Mouse (Mus musculus): ENCODE results near the gene Ctdnep1. TPM values are rescaled to one million over a fixed set of nuclear protein-coding genes. Genes with fewer than 3 reads are reported as not detected.

Gene Ctdnep1
- polyA plus RNA-seq, 1 experiment from 2014 or later = 20.3 TPM

DNA sequence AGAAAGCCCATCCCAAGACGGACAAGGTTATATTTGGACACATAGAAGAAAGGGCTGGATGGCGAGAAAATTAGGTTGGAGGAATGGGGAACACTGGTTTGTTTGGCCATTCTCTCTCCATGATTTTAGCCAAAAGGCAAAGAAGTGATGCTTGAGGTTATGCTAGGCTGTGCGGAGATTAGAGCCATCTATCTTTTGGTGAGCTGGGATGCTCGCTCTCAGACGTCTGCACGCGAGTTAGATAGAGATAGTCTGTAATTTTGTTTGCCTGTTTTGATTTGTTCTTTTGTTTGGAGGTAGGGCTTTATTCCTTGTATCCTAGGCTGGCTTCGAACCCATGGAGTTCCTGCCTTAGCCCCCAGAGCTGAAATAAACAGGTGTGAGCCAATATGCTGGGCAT lies 20.2 kb downstream of the Ctdnep1 start:
- WGBS (ENCODE audit: insufficient replicate concordance) = 10% methylated on average over 8 of the region's 8 CpGs
- peaks cover 18% of the 10 kb centered on the region for H3K36me3 ChIP-seq (ENCODE audit: control insufficient read depth, insufficient read depth, low read length)
- H3K9me3 ChIP-seq (replicated peaks; ENCODE audit: control insufficient read depth, low read length) = no peaks in the 10 kb centered on the region
- ATAC-seq (replicated peaks; ENCODE audit: insufficient number of reproducible peaks, low FRiP score, low TSS enrichment) = no peak
- H3K27me3 ChIP-seq (ENCODE audit: control insufficient read depth, insufficient read depth, low read length) = no peaks in the 10 kb centered on the region
- peak overlapping the region; percentile 77 for H3K4me3 ChIP-seq (ENCODE audit: low read depth, low read length)
- peak overlapping the region; percentile 84 for H3K9ac ChIP-seq (ENCODE audit: low read depth, low read length)
- peak overlapping the region; percentile 91; the same call in 1 of the 2 replicates for H3K27ac ChIP-seq (ENCODE audit: low read depth, low read length)
- peaks cover 26% of the 10 kb centered on the region for H3K4me1 ChIP-seq (ENCODE audit: control insufficient read depth, insufficient read depth, low read length)
- peak overlapping the region; percentile 80 for H3K4me2 ChIP-seq

DNA sequence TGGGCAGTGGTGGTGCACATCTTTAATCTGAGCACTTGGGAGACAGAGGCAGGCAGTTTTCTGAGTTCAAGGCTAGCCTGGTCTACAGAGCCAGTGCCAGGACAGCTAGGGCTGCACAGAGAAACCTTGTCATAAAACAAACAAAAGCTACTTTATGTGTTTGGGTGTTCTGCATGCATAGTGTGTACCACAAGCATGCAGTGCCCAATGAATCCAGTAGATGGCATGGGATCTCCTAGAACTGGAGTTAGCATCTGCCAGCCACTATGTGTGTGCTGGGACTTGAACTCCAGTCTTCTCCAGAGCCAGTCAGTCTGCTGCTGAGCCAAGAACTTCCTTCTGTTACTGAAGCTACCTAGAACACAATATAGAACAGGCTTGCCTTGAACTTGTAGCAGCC lies 20.9 kb downstream of the Ctdnep1 start:
- no peak overlapping the region for H3K27ac ChIP-seq (ENCODE audit: low read depth, low read length)
- H3K27me3 ChIP-seq (ENCODE audit: control insufficient read depth, insufficient read depth, low read length) = no peaks in the 10 kb centered on the region
- H3K4me3 ChIP-seq (ENCODE audit: low read depth, low read length) = peak overlapping the region; percentile 77
- peaks cover 23% of the 10 kb centered on the region for H3K36me3 ChIP-seq (ENCODE audit: control insufficient read depth, insufficient read depth, low read length)
- H3K9me3 ChIP-seq (replicated peaks; ENCODE audit: control insufficient read depth, low read length) = no peaks in the 10 kb centered on the region
- H3K4me2 ChIP-seq = peak overlapping the region; percentile 80
- no peak overlapping the region for H3K9ac ChIP-seq (ENCODE audit: low read depth, low read length)
- no peak for ATAC-seq (replicated peaks; ENCODE audit: insufficient number of reproducible peaks, low FRiP score, low TSS enrichment)
- H3K4me1 ChIP-seq (ENCODE audit: control insufficient read depth, insufficient read depth, low read length) = peaks cover 26% of the 10 kb centered on the region

DNA sequence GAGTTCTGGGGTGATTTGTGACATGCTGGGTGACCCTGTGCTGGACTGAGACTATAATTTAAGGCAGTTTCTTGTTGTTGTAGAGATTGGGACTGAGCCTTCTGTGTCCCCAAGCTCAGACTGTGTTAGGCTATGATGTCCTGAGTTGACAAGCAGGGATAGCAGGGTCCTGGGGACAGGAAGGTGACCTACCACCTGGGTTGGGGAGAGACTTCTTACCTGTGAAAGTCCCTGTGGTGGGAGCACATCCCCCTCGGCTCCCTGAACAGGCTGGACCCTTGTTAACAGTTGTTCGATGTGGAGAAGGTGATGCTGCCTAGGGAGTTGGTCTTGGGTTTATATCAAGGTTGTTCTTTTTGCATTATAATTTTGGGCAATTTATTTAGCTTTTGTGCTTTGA lies 21.5 kb downstream of the Ctdnep1 start:
- Histone ChIP-seq H3K27me3 (ENCODE audit: control insufficient read depth, insufficient read depth, low read length) (no peaks in the 10 kb centered on the region), H3K27ac (ENCODE audit: low read depth, low read length) (no peak overlapping the region), H3K9me3 (replicated peaks; ENCODE audit: control insufficient read depth, low read length) (no peaks in the 10 kb centered on the region), H3K4me3 (ENCODE audit: low read depth, low read length) (peak overlapping the region; percentile 1; the same call in 1 of the 2 replicates), H3K4me2 (peak overlapping the region; percentile 80), H3K36me3 (ENCODE audit: control insufficient read depth, insufficient read depth, low read length) (peaks cover 27% of the 10 kb centered on the region), H3K4me1 (ENCODE audit: control insufficient read depth, insufficient read depth, low read length) (peaks cover 24% of the 10 kb centered on the region), H3K9ac (ENCODE audit: low read depth, low read length) (peak overlapping the region; percentile 30; the same call in 1 of the 2 replicates)
- WGBS (ENCODE audit: insufficient replicate concordance) = 88% methylated on average over 2 of the region's 2 CpGs
- ATAC-seq (replicated peaks; ENCODE audit: insufficient number of reproducible peaks, low FRiP score, low TSS enrichment) = no peak

DNA sequence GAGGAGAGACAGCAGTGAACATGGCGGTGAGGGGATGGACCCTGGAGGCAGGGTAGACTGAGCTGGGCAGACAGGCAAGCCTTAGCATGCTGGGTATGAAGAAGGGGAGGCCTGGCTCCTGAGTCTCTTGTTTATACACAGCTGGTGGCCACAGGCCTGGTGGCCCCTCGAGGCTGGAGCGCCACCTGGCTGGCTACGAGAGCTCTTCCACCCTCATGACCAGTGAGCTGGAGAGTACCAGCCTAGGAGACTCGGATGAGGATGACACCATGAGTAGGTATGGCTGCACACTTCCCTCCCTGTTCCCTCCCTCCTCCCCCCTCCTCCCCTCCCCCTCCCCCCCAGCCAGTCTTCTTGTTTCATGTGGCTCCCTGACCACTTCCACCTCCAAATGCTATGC lies 24.6 kb downstream of the Ctdnep1 start:
- H3K27me3 ChIP-seq (ENCODE audit: control insufficient read depth, insufficient read depth, low read length) = no peaks in the 10 kb centered on the region
- H3K27ac ChIP-seq (ENCODE audit: low read depth, low read length) = no peak overlapping the region
- peaks cover 35% of the 10 kb centered on the region for H3K36me3 ChIP-seq (ENCODE audit: control insufficient read depth, insufficient read depth, low read length)
- ATAC-seq (replicated peaks; ENCODE audit: insufficient number of reproducible peaks, low FRiP score, low TSS enrichment) = no peak
- no peak overlapping the region for H3K4me3 ChIP-seq (ENCODE audit: low read depth, low read length)
- H3K9ac ChIP-seq (ENCODE audit: low read depth, low read length) = no peak overlapping the region
- peaks cover 18% of the 10 kb centered on the region for H3K4me1 ChIP-seq (ENCODE audit: control insufficient read depth, insufficient read depth, low read length)
- 68% methylated on average over 5 of the region's 5 CpGs for WGBS (ENCODE audit: insufficient replicate concordance)
- no peaks in the 10 kb centered on the region for H3K9me3 ChIP-seq (replicated peaks; ENCODE audit: control insufficient read depth, low read length)
- H3K4me2 ChIP-seq = no peak overlapping the region

DNA sequence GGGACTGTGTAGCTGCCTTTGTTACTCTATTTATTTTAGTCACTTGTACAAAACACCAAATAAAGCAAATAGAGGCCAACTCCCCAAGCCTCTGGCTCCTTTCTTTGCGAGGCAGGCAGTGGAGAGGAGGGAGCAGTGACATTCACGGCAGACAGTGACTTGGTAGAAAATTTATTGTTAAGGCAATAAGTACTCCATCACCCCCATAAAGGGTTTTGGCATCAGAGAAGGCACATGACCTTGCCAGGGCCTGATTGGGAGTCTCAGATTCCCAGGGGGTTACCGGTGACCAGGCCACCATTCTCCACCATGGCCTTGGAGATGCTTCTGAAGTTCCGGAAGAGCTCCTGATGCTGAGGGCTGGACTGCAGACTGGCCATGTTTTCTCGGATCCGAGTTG lies 29.1 kb downstream of the Ctdnep1 start:
- no peaks in the 10 kb centered on the region for H3K27me3 ChIP-seq (ENCODE audit: control insufficient read depth, insufficient read depth, low read length)
- WGBS (ENCODE audit: insufficient replicate concordance) = 88% methylated on average over 6 of the region's 6 CpGs
- H3K36me3 ChIP-seq (ENCODE audit: control insufficient read depth, insufficient read depth, low read length) = peaks cover 60% of the 10 kb centered on the region
- no peak for ATAC-seq (replicated peaks; ENCODE audit: insufficient number of reproducible peaks, low FRiP score, low TSS enrichment)
- no peaks in the 10 kb centered on the region for H3K9me3 ChIP-seq (replicated peaks; ENCODE audit: control insufficient read depth, low read length)
- no peak overlapping the region for H3K27ac ChIP-seq (ENCODE audit: low read depth, low read length)
- no peak overlapping the region for H3K9ac ChIP-seq (ENCODE audit: low read depth, low read length)
- no peak overlapping the region for H3K4me3 ChIP-seq (ENCODE audit: low read depth, low read length)
- H3K4me1 ChIP-seq (ENCODE audit: control insufficient read depth, insufficient read depth, low read length) = peaks cover 11% of the 10 kb centered on the region
- H3K4me2 ChIP-seq = no peak overlapping the region

DNA sequence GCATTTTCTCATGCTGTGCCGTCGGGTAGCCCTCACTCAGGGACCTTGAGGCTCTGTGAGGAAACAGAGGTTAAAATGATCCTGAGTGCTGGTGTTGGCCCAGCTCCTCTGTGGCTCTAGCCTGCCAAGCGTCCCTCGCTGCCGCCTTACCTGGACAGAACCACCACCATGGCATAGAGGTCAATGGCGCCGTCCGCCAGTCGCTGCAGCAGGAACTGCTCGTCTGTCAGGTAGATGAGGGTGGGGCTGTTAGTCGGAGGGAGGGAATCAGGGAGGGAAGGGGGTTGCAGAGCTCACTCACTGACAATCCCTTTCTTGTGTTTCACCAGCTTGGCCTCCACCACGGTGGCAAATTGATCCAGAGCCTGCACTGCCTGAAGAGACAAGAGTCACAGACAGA lies 29.6 kb downstream of the Ctdnep1 start:
- WGBS (ENCODE audit: insufficient replicate concordance) = 83% methylated on average over 12 of the region's 12 CpGs

DNA sequence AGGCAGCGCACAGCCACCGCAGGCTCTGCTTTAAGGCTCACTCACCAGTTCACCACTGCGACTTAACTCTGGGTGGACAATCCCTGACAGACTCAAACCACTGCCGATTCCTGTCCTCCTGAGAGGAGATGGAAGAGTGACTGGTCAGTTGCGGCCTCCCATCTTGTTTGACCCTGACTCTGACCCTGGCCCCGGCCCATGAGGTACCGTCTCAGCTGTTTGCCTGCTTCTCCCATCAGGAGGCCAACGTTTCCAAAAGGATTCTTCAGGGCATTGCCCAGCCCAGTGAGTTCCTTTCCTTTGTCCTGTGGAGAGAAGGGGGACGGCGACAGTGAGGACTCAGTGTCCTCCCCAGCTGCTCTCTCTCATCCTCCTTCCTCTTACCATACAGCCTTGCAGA lies 30.0 kb downstream of the Ctdnep1 start:
- peaks cover 60% of the 10 kb centered on the region for H3K36me3 ChIP-seq (ENCODE audit: control insufficient read depth, insufficient read depth, low read length)
- peaks cover 11% of the 10 kb centered on the region for H3K4me1 ChIP-seq (ENCODE audit: control insufficient read depth, insufficient read depth, low read length)
- ATAC-seq (replicated peaks; ENCODE audit: insufficient number of reproducible peaks, low FRiP score, low TSS enrichment) = no peak
- H3K27me3 ChIP-seq (ENCODE audit: control insufficient read depth, insufficient read depth, low read length) = no peaks in the 10 kb centered on the region
- no peaks in the 10 kb centered on the region for H3K9me3 ChIP-seq (replicated peaks; ENCODE audit: control insufficient read depth, low read length)
- no peak overlapping the region for H3K4me2 ChIP-seq
- 85% methylated on average over 10 of the region's 10 CpGs for WGBS (ENCODE audit: insufficient replicate concordance)
- H3K9ac ChIP-seq (ENCODE audit: low read depth, low read length) = no peak overlapping the region
- H3K4me3 ChIP-seq (ENCODE audit: low read depth, low read length) = no peak overlapping the region
- H3K27ac ChIP-seq (ENCODE audit: low read depth, low read length) = no peak overlapping the region

More for the DNA sequence above, 29.6 kb downstream of the Ctdnep1 start:
- no peaks in the 10 kb centered on the region for H3K9me3 ChIP-seq (replicated peaks; ENCODE audit: control insufficient read depth, low read length)
- peaks cover 60% of the 10 kb centered on the region for H3K36me3 ChIP-seq (ENCODE audit: control insufficient read depth, insufficient read depth, low read length)
- H3K4me2 ChIP-seq = no peak overlapping the region
- no peak for ATAC-seq (replicated peaks; ENCODE audit: insufficient number of reproducible peaks, low FRiP score, low TSS enrichment)
- no peak overlapping the region for H3K9ac ChIP-seq (ENCODE audit: low read depth, low read length)
- H3K27ac ChIP-seq (ENCODE audit: low read depth, low read length) = no peak overlapping the region
- H3K4me1 ChIP-seq (ENCODE audit: control insufficient read depth, insufficient read depth, low read length) = peaks cover 11% of the 10 kb centered on the region
- no peak overlapping the region for H3K4me3 ChIP-seq (ENCODE audit: low read depth, low read length)
- no peaks in the 10 kb centered on the region for H3K27me3 ChIP-seq (ENCODE audit: control insufficient read depth, insufficient read depth, low read length)

DNA sequence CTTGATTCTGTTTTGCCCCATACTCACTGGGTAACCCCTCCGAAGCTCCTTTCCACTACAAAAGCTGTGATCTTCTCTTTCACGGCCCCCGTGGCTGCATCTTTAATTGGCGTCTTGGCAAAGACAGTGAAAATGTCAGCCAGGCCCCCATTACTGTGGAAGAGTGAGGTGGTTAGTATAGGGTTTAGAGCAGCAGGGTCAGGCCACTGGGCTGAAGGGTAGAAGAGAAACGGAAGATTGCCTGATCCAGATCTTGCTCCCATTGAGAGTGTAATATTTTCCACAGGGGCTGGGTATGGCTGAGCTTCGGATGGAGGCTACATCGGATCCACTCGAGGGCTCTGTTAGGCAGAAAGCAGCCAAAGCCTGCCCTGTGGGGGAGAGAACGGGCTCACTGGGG lies 32.0 kb downstream of the Ctdnep1 start:
- H3K4me2 ChIP-seq = no peak overlapping the region
- H3K4me1 ChIP-seq (ENCODE audit: control insufficient read depth, insufficient read depth, low read length) = peaks cover 18% of the 10 kb centered on the region
- no peak overlapping the region for H3K27ac ChIP-seq (ENCODE audit: low read depth, low read length)
- no peaks in the 10 kb centered on the region for H3K9me3 ChIP-seq (replicated peaks; ENCODE audit: control insufficient read depth, low read length)
- H3K4me3 ChIP-seq (ENCODE audit: low read depth, low read length) = no peak overlapping the region
- 82% methylated on average over 9 of the region's 9 CpGs for WGBS (ENCODE audit: insufficient replicate concordance)
- no peaks in the 10 kb centered on the region for H3K27me3 ChIP-seq (ENCODE audit: control insufficient read depth, insufficient read depth, low read length)
- H3K9ac ChIP-seq (ENCODE audit: low read depth, low read length) = no peak overlapping the region
- peaks cover 46% of the 10 kb centered on the region for H3K36me3 ChIP-seq (ENCODE audit: control insufficient read depth, insufficient read depth, low read length)
- no peak for ATAC-seq (replicated peaks; ENCODE audit: insufficient number of reproducible peaks, low FRiP score, low TSS enrichment)

DNA sequence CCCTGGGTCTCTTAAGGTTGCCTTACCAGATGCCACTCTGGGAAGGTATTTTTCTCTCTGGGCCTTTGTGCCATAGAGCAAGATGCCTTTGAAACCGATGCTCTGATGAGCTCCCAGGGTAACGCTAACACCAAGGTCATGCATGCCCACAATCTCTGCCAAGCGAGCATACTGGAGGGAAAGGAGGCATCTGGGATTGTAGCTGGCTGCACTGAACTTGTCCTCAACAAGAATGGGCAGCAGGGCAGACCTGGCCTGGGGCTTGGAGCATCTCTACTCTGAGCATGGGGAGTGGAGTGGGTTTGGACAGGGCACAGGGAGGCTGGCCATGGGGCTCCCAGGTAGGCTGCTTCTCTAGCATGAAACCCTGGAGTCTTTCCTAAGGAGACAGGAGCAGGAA lies 32.5 kb downstream of the Ctdnep1 start:
- Histone ChIP-seq H3K27ac (ENCODE audit: low read depth, low read length) (no peak overlapping the region), H3K27me3 (ENCODE audit: control insufficient read depth, insufficient read depth, low read length) (no peaks in the 10 kb centered on the region), H3K4me1 (ENCODE audit: control insufficient read depth, insufficient read depth, low read length) (peaks cover 20% of the 10 kb centered on the region), H3K9me3 (replicated peaks; ENCODE audit: control insufficient read depth, low read length) (no peaks in the 10 kb centered on the region), H3K4me3 (ENCODE audit: low read depth, low read length) (no peak overlapping the region), H3K36me3 (ENCODE audit: control insufficient read depth, insufficient read depth, low read length) (peaks cover 41% of the 10 kb centered on the region), H3K9ac (ENCODE audit: low read depth, low read length) (no peak overlapping the region), H3K4me2 (no peak overlapping the region)
- 93% methylated on average over 3 of the region's 3 CpGs for WGBS (ENCODE audit: insufficient replicate concordance)
- no peak for ATAC-seq (replicated peaks; ENCODE audit: insufficient number of reproducible peaks, low FRiP score, low TSS enrichment)
